Mouse (Mus musculus): ENCODE results near the gene Usp50. TPM values are rescaled to one million over a fixed set of nuclear protein-coding genes. Genes with fewer than 3 reads are reported as not detected.

Gene Usp50
- 0.04 and 0.06 TPM in 2 replicates for polyA plus RNA-seq (2012)

DNA sequence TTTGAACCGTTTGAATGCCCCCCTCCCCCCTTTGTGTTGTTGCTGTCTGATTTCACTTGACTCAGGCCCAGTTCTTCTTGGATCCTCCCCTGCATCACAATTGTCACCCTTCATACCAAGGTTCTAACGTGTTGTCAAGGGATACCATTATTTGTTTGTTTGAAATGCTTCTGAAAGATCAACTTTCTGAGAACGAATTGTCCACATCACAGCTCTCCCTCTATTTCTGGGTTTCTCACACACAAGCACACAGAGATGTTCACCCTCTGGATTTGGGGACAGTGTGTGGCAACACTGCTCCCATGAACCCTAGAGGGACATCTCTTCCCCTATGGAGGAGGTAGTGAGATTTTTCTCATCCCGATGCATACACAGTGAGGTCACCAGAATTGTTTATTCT is at the start of gene Usp50:
Gene Usp50 (minus strand): TSS at position 101 of the 400 bp plus-strand sequence.

DNA sequence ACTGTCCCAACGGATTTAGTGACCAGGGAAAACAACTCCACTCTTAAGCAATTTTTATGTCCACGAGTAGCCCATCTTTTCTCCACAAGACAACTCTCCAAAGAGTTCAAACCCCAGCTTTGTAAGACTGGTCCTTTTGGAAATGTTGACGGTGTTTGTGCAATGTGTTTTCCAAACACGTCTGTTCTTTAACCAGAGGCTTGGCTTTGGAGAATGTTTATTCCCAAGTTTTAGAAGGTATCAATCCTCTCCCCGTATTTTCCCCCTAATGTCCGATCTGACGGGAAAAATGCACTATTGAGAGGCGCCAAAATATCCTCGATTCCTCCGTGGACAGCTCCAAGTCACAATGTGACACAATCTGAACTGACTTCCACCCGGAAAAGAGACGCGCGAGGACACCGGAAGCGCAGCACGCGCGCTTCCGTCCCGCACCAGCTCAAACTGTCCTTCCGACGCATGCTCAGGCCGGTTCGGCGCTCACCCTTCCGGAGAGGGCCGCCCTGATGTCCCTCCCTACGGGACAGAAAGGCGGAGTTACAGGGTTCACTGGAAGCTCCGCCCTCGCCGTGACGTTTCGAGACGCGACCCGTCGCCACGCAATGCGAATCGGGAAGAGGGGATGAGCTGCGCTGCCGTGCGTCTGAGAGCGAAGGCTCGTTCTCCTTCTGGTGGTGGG is 76.4 kb downstream of the Usp50 start, which contains the start of gene Usp8:
Gene Usp8 (plus strand): TSS at position 570 of the 679 bp plus-strand sequence.

DNA sequence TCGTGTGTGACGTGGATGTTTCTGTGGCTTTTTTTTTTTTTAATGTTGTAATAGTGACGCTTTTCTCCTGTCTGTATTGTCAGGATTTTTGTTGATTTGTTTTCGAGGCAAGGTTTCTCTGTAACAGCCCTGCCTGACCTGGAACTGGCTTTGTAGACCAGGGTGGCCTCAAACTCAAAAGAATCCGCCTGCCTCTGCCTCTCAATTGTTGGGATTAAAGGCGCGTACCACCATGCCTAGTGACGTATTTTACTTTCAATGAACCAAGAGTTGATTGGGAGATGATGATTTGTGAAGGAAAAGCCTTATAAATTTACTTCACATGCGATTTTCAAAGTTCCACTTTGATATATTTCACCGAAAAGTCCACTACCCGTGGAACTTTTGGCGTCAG is 107.2 kb downstream of the Usp50 start, which contains the start of gene Gabpb1:
Gene Gabpb1 (minus strand): TSS at position 216 of the 394 bp plus-strand sequence.

Other genes with a start within 250 kb of the Usp50 start
- 0.06 and 0.25 TPM in 2 replicates for gene Slc27a2, start 231.1 kb downstream of the Usp50 start, polyA plus RNA-seq (2012)
- 47.9 and 53.0 TPM in 2 replicates for gene Hdc, start 164.2 kb downstream of the Usp50 start, polyA plus RNA-seq (2012)
- gene Gabpb1, start 107.1 kb downstream of the Usp50 start, polyA plus RNA-seq (2012), result 5.1 and 7.6 TPM in 2 replicates
- gene Usp8, start 76.1 kb downstream of the Usp50 start, polyA plus RNA-seq (2012), result 18.0 and 18.6 TPM in 2 replicates
- gene Trpm7, start 92.8 kb upstream of the Usp50 start, polyA plus RNA-seq (2012), result 8.8 and 10.8 TPM in 2 replicates
- gene Sppl2a, start 149.8 kb upstream of the Usp50 start, polyA plus RNA-seq (2012), result 4.4 and 4.8 TPM in 2 replicates
- 2.9 and 3.4 TPM in 2 replicates for gene Ap4e1, start 225.2 kb upstream of the Usp50 start, polyA plus RNA-seq (2012)